Mouse (Mus musculus): ENCODE data around the gene Neurl4.

Gene Neurl4

DNA sequence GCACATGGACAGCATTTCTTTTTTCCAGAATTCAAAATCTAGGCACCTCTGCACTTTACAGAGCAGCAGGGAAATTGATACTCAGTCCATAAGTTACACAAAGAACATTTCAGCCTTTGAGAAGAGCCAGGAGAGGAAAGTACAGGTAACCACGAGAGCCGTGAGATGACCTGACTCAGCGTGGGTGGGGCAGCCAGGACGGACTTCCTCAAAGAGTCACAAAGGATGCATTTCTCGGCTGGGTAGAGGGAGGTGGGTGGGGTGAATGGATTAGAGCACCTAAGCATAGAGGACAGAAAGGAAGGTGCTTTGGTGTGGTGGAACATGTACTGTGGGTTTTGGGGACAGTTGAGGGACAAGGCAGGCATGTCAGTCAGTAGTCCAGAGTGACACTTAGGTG, 61.0 kb downstream of the Neurl4 start:
- no peak for DNase-seq
